Mouse (Mus musculus) MEL (cell line): Measurements from ENCODE around the gene Gm20388. TPM values are rescaled to one million over a fixed set of nuclear protein-coding genes. Genes with fewer than 3 reads are reported as not detected.

Experiments used
- DNase-seq: peaks from one replicate; pipeline ENCODE4 v3.0.0; 2011; ENCODE audit warnings: low read depth, low spot score
- H3K27ac ChIP-seq: 2 replicates; pipeline ENCODE4 v1.5.1; 2012; ENCODE audit warnings: low read depth, mild to moderate bottlenecking, control low read depth, low read length, moderate library complexity; ENCODE audit not compliant: control insufficient read depth
- H3K27me3 ChIP-seq, 2 experiments: fragments of 150-350 bp in 1 of 2; sonication (generic) in 1 of 2; 2 replicates each; pipeline ENCODE4 v1.6.1; 2012; ENCODE audit warnings: low read length in 2 of 2, mild to moderate bottlenecking in 2 of 2, improper control_type of control experiment in 1 of 2, moderate library complexity in 1 of 2; ENCODE audit not compliant: insufficient read depth in 2 of 2, control insufficient read depth in 1 of 2
- H3K36me3 ChIP-seq, 2 experiments: 2 replicates each; pipeline ENCODE4 v1.6.1; 2012 to 2014; ENCODE audit warnings: low read length in 2 of 2, improper control_type of control experiment in 1 of 2, inconsistent platforms in 1 of 2, mild to moderate bottlenecking in 1 of 2; ENCODE audit not compliant: insufficient read depth in 2 of 2, control insufficient read depth in 1 of 2
- H3K4me1 ChIP-seq, 2 experiments: fragments of 150-350 bp in 1 of 2; sonication (generic) in 1 of 2; 2 replicates each; pipeline ENCODE4 v1.6.1; 2012; ENCODE audit warnings: low read length in 2 of 2, improper control_type of control experiment in 1 of 2, mild to moderate bottlenecking in 1 of 2; ENCODE audit not compliant: insufficient read depth in 2 of 2, control insufficient read depth in 1 of 2
- H3K4me3 ChIP-seq, 2 experiments: fragments of 150-350 bp in 1 of 2; sonication (generic) in 1 of 2; 2 replicates each; pipeline ENCODE4 v1.5.1; 2012; ENCODE audit warnings: low read depth in 2 of 2, low read length in 2 of 2, mild to moderate bottlenecking in 2 of 2, moderate library complexity in 2 of 2, control low read depth in 1 of 2, improper control_type of control experiment in 1 of 2; ENCODE audit not compliant: control insufficient read depth in 1 of 2, insufficient read depth in 1 of 2
- H3K79me2 ChIP-seq: 2 replicates; pipeline ENCODE4 v1.6.1; 2012; ENCODE audit warnings: mild to moderate bottlenecking, low read length, moderate library complexity; ENCODE audit not compliant: control insufficient read depth, poor library complexity, insufficient read depth
- H3K9ac ChIP-seq: 2 replicates; pipeline ENCODE4 v1.6.1; 2012; ENCODE audit warnings: low read depth, mild to moderate bottlenecking, control low read depth, low read length, moderate library complexity; ENCODE audit not compliant: control insufficient read depth, poor library complexity, severe bottlenecking
- H3K9me3 ChIP-seq: fragments of 150-350 bp; sonication (generic); replicated peaks from 2 replicates; pipeline ENCODE4 v1.6.1; 2012; ENCODE audit warnings: mild to moderate bottlenecking, low read length, improper control_type of control experiment, moderate library complexity; ENCODE audit not compliant: insufficient read depth
- ELF1 ChIP-seq: IDR thresholded peaks from 2 replicates; pipeline ENCODE4 v1.6.1; 2014; ENCODE audit warnings: low read depth, mild to moderate bottlenecking, inconsistent platforms, low read length, improper control_type of control experiment, moderate library complexity
- EP300 ChIP-seq, 2 experiments: IDR thresholded peaks; 2 replicates each; pipeline ENCODE4 v1.6.1; 2011; ENCODE audit warnings: improper control_type of control experiment in 2 of 2, low read length in 2 of 2, low read depth in 1 of 2, mild to moderate bottlenecking in 1 of 2
- ETS1 ChIP-seq: IDR thresholded peaks from 2 replicates; pipeline ENCODE4 v1.6.1; 2012; ENCODE audit warnings: low read depth, mild to moderate bottlenecking, inconsistent platforms, low read length, improper control_type of control experiment, moderate library complexity
- GABPA ChIP-seq: IDR thresholded peaks from 2 replicates; pipeline ENCODE4 v1.6.1; 2012; ENCODE audit warnings: low read depth, mild to moderate bottlenecking, inconsistent platforms, low read length, improper control_type of control experiment, moderate library complexity
- HCFC1 ChIP-seq: IDR thresholded peaks from 2 replicates; pipeline ENCODE4 v1.6.1; 2012; ENCODE audit warnings: low read depth, mild to moderate bottlenecking, inconsistent platforms, low read length, improper control_type of control experiment, moderate library complexity
- MYB ChIP-seq: IDR thresholded peaks from 2 replicates; pipeline ENCODE4 v1.6.1; 2011; ENCODE audit warnings: mild to moderate bottlenecking, low read depth, low read length, improper control_type of control experiment
- MYC ChIP-seq: IDR thresholded peaks from 2 replicates; pipeline ENCODE4 v1.6.1; 2011; ENCODE audit warnings: low read depth, mild to moderate bottlenecking, low read length, improper control_type of control experiment, moderate library complexity
- NELFE ChIP-seq: IDR thresholded peaks from 2 replicates; pipeline ENCODE4 v1.6.1; 2011; ENCODE audit warnings: low read depth, low read length, improper control_type of control experiment
- NRF1 ChIP-seq: IDR thresholded peaks from 2 replicates; pipeline ENCODE4 v1.6.1; 2014; ENCODE audit warnings: low read depth, mild to moderate bottlenecking, inconsistent platforms, low read length, improper control_type of control experiment, moderate library complexity; ENCODE audit not compliant: poor library complexity, insufficient read depth, severe bottlenecking
- POLR2AphosphoS2 ChIP-seq: IDR thresholded peaks from 2 replicates; pipeline ENCODE4 v1.6.1; 2011; ENCODE audit warnings: low read length, improper control_type of control experiment
- SIN3A ChIP-seq: IDR thresholded peaks from 2 replicates; pipeline ENCODE4 v1.6.1; 2012; ENCODE audit warnings: low read length, improper control_type of control experiment, inconsistent platforms
- SMC3 ChIP-seq: IDR thresholded peaks from 2 replicates; pipeline ENCODE4 v1.6.1; 2011; ENCODE audit warnings: low read depth, low read length, improper control_type of control experiment
- TAL1 ChIP-seq: IDR thresholded peaks from 2 replicates; pipeline ENCODE4 v1.6.1; 2012; ENCODE audit warnings: mild to moderate bottlenecking, inconsistent platforms, low read length, moderate library complexity, mixed read lengths
- TBP ChIP-seq: IDR thresholded peaks from 2 replicates; pipeline ENCODE4 v1.8.0; 2011; ENCODE audit warnings: low read depth, low read length, improper control_type of control experiment
- UBTF ChIP-seq: IDR thresholded peaks from 2 replicates; pipeline ENCODE4 v1.6.1; 2012; ENCODE audit warnings: low read depth, mild to moderate bottlenecking, inconsistent platforms, low read length, improper control_type of control experiment, moderate library complexity, borderline replicate concordance; ENCODE audit not compliant: insufficient read depth
- ZC3H11A ChIP-seq: IDR thresholded peaks from 2 replicates; pipeline ENCODE4 v1.6.1; 2012; ENCODE audit warnings: low read depth, mild to moderate bottlenecking, inconsistent platforms, low read length, improper control_type of control experiment
- ZMIZ1 ChIP-seq: IDR thresholded peaks from 2 replicates; pipeline ENCODE4 v1.6.1; 2012; ENCODE audit warnings: low read depth, mild to moderate bottlenecking, inconsistent platforms, low read length, improper control_type of control experiment, moderate library complexity
- polyA plus RNA-seq, 2 experiments: library from polyadenylated mRNA; stranded (reverse) in 1 of 2; unstranded in 1 of 2; fragments of >175 nt in 1 of 2; fragments of >200 nt in 1 of 2; gene quantifications; 2 replicates each; pipeline versions ENCODE4 v1.2.1 to v1.2.4; 2012; ENCODE audit warnings: low replicate concordance in 2 of 2, low read depth in 1 of 2; ENCODE audit not compliant: insufficient read length in 2 of 2, insufficient read depth in 1 of 2, missing spikeins in 1 of 2
- total RNA-seq: library from RNA; depleted of rRNA; stranded (reverse); fragments of 300-350 nt; gene quantifications from 2 replicates; pipeline ENCODE4 v1.2.3, GENCODE M21; 2012

Gm20388 gene
- total and polyA plus RNA-seq, 3 experiments = 11.1 to 17.8 TPM; not detected in 1

GRCm38 (mm10) chr8:122856288-122856687, 2945.6 kb downstream of the Gm20388 start:
- DNase-seq = no peak
- no peak overlapping the region for H3K9ac ChIP-seq
- no peak overlapping the region for H3K27ac ChIP-seq
- H3K36me3 ChIP-seq = no peaks in the 10 kb centered on the region
- TF ChIP-seq SMC3 (no peak), MYB (no peak), ETS1 (no peak), POLR2AphosphoS2 (no peak), ELF1 (no peak), MYC (no peak), SIN3A (no peak), TAL1 (no peak), TBP (no peak)
- H3K79me2 ChIP-seq = no peaks in the 10 kb centered on the region
- H3K9me3 ChIP-seq = no peaks in the 10 kb centered on the region
- H3K4me1 ChIP-seq = no peaks in the 10 kb centered on the region
- peaks cover 5 to 8% of the 10 kb centered on the region in 2 experiments for H3K27me3 ChIP-seq
- no peak overlapping the region for H3K4me3 ChIP-seq

GRCm38 (mm10) chr8:122859843-122860242, 2949.2 kb downstream of the Gm20388 start:
- Histone ChIP-seq H3K27me3 (peaks cover 0 to 2% of the 10 kb centered on the region in 2 experiments; a peak in 2 of 4 replicates), H3K79me2 (no peaks in the 10 kb centered on the region), H3K9me3 (no peaks in the 10 kb centered on the region), H3K9ac (no peak overlapping the region), H3K27ac (no peak overlapping the region), H3K4me3 (no peak overlapping the region), H3K4me1 (peaks cover 0 to 7% of the 10 kb centered on the region in 2 experiments; a peak in 2 of 4 replicates), H3K36me3 (no peaks in the 10 kb centered on the region)
- DNase-seq = no peak
- TF ChIP-seq HCFC1 (no peak), GABPA (no peak), TAL1 (no peak), UBTF (no peak), ZMIZ1 (no peak), MYB (no peak)

GRCm38 (mm10) chr8:122864719-122865129, 2954.1 kb downstream of the Gm20388 start:
- Histone ChIP-seq H3K36me3 (no peaks in the 10 kb centered on the region), H3K27me3 (no peaks in the 10 kb centered on the region), H3K27ac (no peak overlapping the region), H3K79me2 (no peaks in the 10 kb centered on the region), H3K4me1 (peaks cover 2 to 18% of the 10 kb centered on the region in 2 experiments; a peak in 3 of 4 replicates), H3K9ac (peak overlapping the region; percentile 46), H3K9me3 (no peaks in the 10 kb centered on the region), H3K4me3 (peak overlapping the region; percentile 48 to 64)
- TF ChIP-seq ZC3H11A = no peak
- TF ChIP-seq NELFE = no peak
- TF ChIP-seq NRF1 = no peak
- TF ChIP-seq EP300 (IDR thresholded peaks at IDR 0.05; ENCODE audit: low read depth in 1 of 2, low read length in 2 of 2) = 0 out of 4 replicates have a peak, but pooled peaks of 1 of the 2 experiments have one; percentile 13
- DNase-seq = peak; percentile 40
